ENCODE assay signal across 8 mouse cellular contexts in the genomic region with DNA sequence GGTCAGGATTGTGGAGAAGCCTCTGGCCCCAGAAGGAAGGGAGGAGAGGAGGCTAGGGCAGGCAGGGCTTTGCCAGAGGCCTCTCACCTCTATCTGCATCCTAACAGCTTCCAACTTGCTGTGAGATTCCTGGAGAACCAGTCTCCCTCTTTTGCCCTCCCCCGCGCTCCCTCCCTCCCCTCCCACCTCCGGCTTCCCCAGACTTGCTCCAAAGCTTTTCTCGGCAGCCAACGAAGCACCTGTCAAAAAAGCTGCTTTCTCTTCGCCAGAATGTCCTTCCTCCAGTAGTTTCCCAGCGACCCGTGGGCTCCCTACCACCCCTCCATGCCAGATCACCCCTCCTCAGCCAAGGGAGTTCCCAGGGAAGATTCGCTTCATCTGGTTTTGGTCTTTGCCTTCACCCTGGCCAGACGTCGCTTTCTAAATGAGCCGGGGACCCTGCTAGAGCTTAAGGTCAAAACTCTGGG. TPM values are rescaled to one million over a fixed set of nuclear protein-coding genes. Genes with fewer than 3 reads are reported as not detected.
DNase-seq lines count a peak whose midpoint lies in the region; ATAC-seq and TF ChIP-seq lines count a peak whose summit lies in the region.

No protein-coding gene starts in this region.

- H3K36me3 ChIP-seq in heart, embryonic 12.5 days, result no peaks in the 10 kb centered on the region
- H3K36me3 ChIP-seq in intestine, postnatal 0 days (ENCODE audit: control insufficient read depth, insufficient read depth), result no peaks in the 10 kb centered on the region
- no peaks in the 10 kb centered on the region for H3K36me3 ChIP-seq in midbrain, embryonic 11.5 days (ENCODE audit: control insufficient read depth, insufficient read depth, low read length)

- no peak for TF ChIP-seq CTCF in cortical plate, adult 2 months (IDR thresholded peaks at IDR 0.05; ENCODE audit: extremely low read depth, insufficient read depth, low read length)
- TF ChIP-seq CTCF in intestine, postnatal 0 days (IDR thresholded peaks at IDR 0.05; ENCODE audit: low read depth), result no peak

- peak overlapping the region; percentile 98 for H3K4me2 ChIP-seq in heart, embryonic 12.5 days
- H3K4me2 ChIP-seq in intestine, postnatal 0 days (replicated peaks; ENCODE audit: low read depth), result peak overlapping the region; percentile 87
- peak overlapping the region; percentile 65 for H3K4me2 ChIP-seq in midbrain, embryonic 11.5 days

- peak overlapping the region; percentile 86 for H3K4me3 ChIP-seq in heart, embryonic 12.5 days
- H3K4me3 ChIP-seq in cortical plate, adult 2 months (ENCODE audit: insufficient read depth, low read length), result peak overlapping the region; percentile 90
- H3K4me3 ChIP-seq in intestine, postnatal 0 days (ENCODE audit: low read depth, low read length), result peak overlapping the region; percentile 65
- H3K4me3 ChIP-seq in midbrain, embryonic 11.5 days (ENCODE audit: low read depth, low read length), result peak overlapping the region; percentile 86

- WGBS in heart, embryonic 12.5 days, result under 1% methylated on average over 11 of the region's 12 CpGs
- WGBS in intestine, postnatal 0 days, result 1% methylated on average over 12 of the region's 12 CpGs
- 2% methylated on average over 12 of the region's 12 CpGs for WGBS in midbrain, embryonic 11.5 days

- TF ChIP-seq POLR2A in cortical plate, adult 2 months (IDR thresholded peaks at IDR 0.05; ENCODE audit: extremely low read depth, insufficient read depth, low read length), result 0 out of 2 replicates have a peak, but pooled peaks have one; percentile 5

- no peak for DNase-seq in heart, adult 8-10 months (ENCODE audit: low spot score)
- DNase-seq in midbrain, embryonic 11.5 days (ENCODE audit: low spot score, missing footprints), result no peak
- no peak for DNase-seq in spleen, adult 12 weeks (ENCODE audit: low spot score)
- no peak for DNase-seq in gastrocnemius, postnatal 10 days
- no peak for DNase-seq in retina, embryonic 14.5 days (ENCODE audit: low spot score)

- peak overlapping the region; percentile 87 for H3K9ac ChIP-seq in heart, embryonic 12.5 days
- H3K9ac ChIP-seq in intestine, postnatal 0 days (ENCODE audit: low read depth, low read length), result peak overlapping the region; percentile 79
- H3K9ac ChIP-seq in midbrain, embryonic 11.5 days (ENCODE audit: low read length), result peak overlapping the region; percentile 89

- no peaks in the 10 kb centered on the region for H3K9me3 ChIP-seq in heart, embryonic 12.5 days (replicated peaks)
- no peaks in the 10 kb centered on the region for H3K9me3 ChIP-seq in intestine, postnatal 0 days (ENCODE audit: control insufficient read depth)
- H3K9me3 ChIP-seq in midbrain, embryonic 11.5 days (ENCODE audit: control insufficient read depth, low read length), result no peaks in the 10 kb centered on the region

- peaks cover 8% of the 10 kb centered on the region for H3K4me1 ChIP-seq in heart, embryonic 12.5 days (replicated peaks)
- H3K4me1 ChIP-seq in cortical plate, adult 2 months (ENCODE audit: control insufficient read depth, insufficient read depth, low read length), result peaks cover 5% of the 10 kb centered on the region; the same call in 1 of the 2 replicates
- H3K4me1 ChIP-seq in intestine, postnatal 0 days (replicated peaks; ENCODE audit: control insufficient read depth, insufficient read depth, low read length), result peaks cover 3% of the 10 kb centered on the region; the same call in 1 of the 2 replicates
- peaks cover 27% of the 10 kb centered on the region for H3K4me1 ChIP-seq in midbrain, embryonic 11.5 days (ENCODE audit: control insufficient read depth, insufficient read depth, low read length)

- peaks cover 40% of the 10 kb centered on the region for H3K27me3 ChIP-seq in heart, embryonic 12.5 days (replicated peaks)
- H3K27me3 ChIP-seq in intestine, postnatal 0 days (replicated peaks; ENCODE audit: control insufficient read depth, insufficient read depth, low read length), result no peaks in the 10 kb centered on the region
- peaks cover 8% of the 10 kb centered on the region for H3K27me3 ChIP-seq in midbrain, embryonic 11.5 days (ENCODE audit: control insufficient read depth, insufficient read depth, low read length)

- ATAC-seq in heart, embryonic 12.5 days (ENCODE audit: insufficient number of reproducible peaks, low FRiP score), result 0 out of 2 replicates have a peak, but pooled peaks have one; percentile 9
- no peak for ATAC-seq in intestine, postnatal 0 days
- peak; percentile 3; the same call in 1 of the 2 replicates for ATAC-seq in midbrain, embryonic 11.5 days (ENCODE audit: low FRiP score)

- no peak overlapping the region for H3K27ac ChIP-seq in heart, embryonic 12.5 days (ENCODE audit: poor library complexity, severe bottlenecking)
- peak overlapping the region; percentile 55 for H3K27ac ChIP-seq in cortical plate, adult 2 months (ENCODE audit: insufficient read depth, low read length)
- peak overlapping the region; percentile 85 for H3K27ac ChIP-seq in intestine, postnatal 0 days (ENCODE audit: low read depth, low read length)
- H3K27ac ChIP-seq in midbrain, embryonic 11.5 days (ENCODE audit: low read depth, low read length), result no peak overlapping the region

RNA-seq across cellular contexts. Expression of gene Wwc1, which starts 1.0 kb away (rescaled TPM):
- 3.4 and 3.8 TPM in 2 replicates for polyA plus RNA-seq in heart, embryonic 12.5 days (2016; fragmentation: Nextera tagmentation; extraction: Ambion mirVana)
- 1 to 10 TPM in 3 of 4 experiments, under 1 TPM in 1; 0.92 to 2.2 (median 1.6) TPM for total RNA-seq in heart, adult 8-10 months (2022)
- 62.7 and 68.2 TPM in 2 replicates for polyA plus RNA-seq in cortical plate, adult 2 months (2012; rRNA removed)
- 16.1 and 18.8 TPM in 2 replicates for polyA plus RNA-seq in intestine, postnatal 0 days (2015; fragmentation: Nextera tagmentation; extraction: Ambion mirVana)
- 6.4 and 8.5 TPM in 2 replicates for polyA plus RNA-seq in midbrain, embryonic 11.5 days (2014; fragmentation: Nextera tagmentation; extraction: Ambion mirVana)
- under 1 TPM; 0.47 to 0.52 TPM for total RNA-seq in gastrocnemius, postnatal 10 days (2021)

Comparison
In these comparisons a context has a peak if more than half of its experiments do, and no peak if none do; other contexts are left out.
1. H3K27ac ChIP-seq: peak in cortical plate, adult 2 months (single experiment) and intestine, postnatal 0 days (single experiment); none in heart, embryonic 12.5 days (single experiment) and midbrain, embryonic 11.5 days (single experiment).
2. Peak in every context shown above with its lines, with median percentiles within 50 percentile points of each other: H3K4me2 ChIP-seq, H3K4me3 ChIP-seq and H3K9ac ChIP-seq.